Mouse (Mus musculus): ENCODE results near the gene Gna13. TPM values are rescaled to one million over a fixed set of nuclear protein-coding genes. Genes with fewer than 3 reads are reported as not detected.

The Gna13 gene
- polyA plus RNA-seq, 1 experiment from 2014 or later = 16.9 TPM

GRCm38 (mm10) chr11:109394758-109395157 is 32.1 kb downstream of the Gna13 start:
- no peaks in the 10 kb centered on the region for H3K9me3 ChIP-seq (replicated peaks)
- DNase-seq (ENCODE audit: low spot score) = no peak
- 91% methylated on average over 9 of the region's 9 CpGs for WGBS
- H3K27me3 ChIP-seq (ENCODE audit: low read depth, poor library complexity, severe bottlenecking) = no peaks in the 10 kb centered on the region
- no peak overlapping the region for H3K4me3 ChIP-seq
- peaks cover 66% of the 10 kb centered on the region for H3K36me3 ChIP-seq
- peaks cover 13% of the 10 kb centered on the region for H3K4me1 ChIP-seq
- H3K27ac ChIP-seq (replicated peaks) = no peak overlapping the region

GRCm38 (mm10) chr11:109395291-109395690 is 32.7 kb downstream of the Gna13 start:
- peaks cover 71% of the 10 kb centered on the region for H3K36me3 ChIP-seq
- H3K4me3 ChIP-seq = no peak overlapping the region
- peaks cover 13% of the 10 kb centered on the region for H3K4me1 ChIP-seq
- H3K27ac ChIP-seq (replicated peaks) = no peak overlapping the region
- H3K27me3 ChIP-seq (ENCODE audit: low read depth, poor library complexity, severe bottlenecking) = no peaks in the 10 kb centered on the region
- no peak for DNase-seq (ENCODE audit: low spot score)
- no peaks in the 10 kb centered on the region for H3K9me3 ChIP-seq (replicated peaks)
- 94% methylated on average over 9 of the region's 9 CpGs for WGBS

DNA sequence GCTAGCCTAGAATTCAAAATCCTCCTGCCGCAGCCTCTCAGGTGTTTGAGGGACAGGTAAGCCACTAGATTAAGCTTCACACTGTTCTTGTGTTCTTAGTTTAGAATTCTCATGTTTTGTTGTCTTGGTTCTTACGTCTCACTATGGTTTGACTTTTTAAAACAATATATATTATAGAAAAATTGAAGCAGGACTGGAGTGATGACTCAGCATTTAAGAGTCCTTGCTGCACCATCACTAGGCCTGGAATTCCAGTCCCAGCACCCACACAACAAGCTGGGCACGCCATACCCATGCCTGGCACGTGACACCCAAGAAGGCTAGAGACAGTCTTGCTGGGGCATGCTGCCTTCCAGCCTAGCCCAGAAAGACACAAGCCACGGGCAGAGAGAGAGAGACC is 43.8 kb downstream of the Gna13 start:
- Histone ChIP-seq H3K36me3 (0 out of 2 replicates have a peak, but pooled peaks cover 1% of the 10 kb centered on the region), H3K27ac (replicated peaks) (no peak overlapping the region), H3K27me3 (ENCODE audit: low read depth, poor library complexity, severe bottlenecking) (no peaks in the 10 kb centered on the region), H3K9me3 (replicated peaks) (no peaks in the 10 kb centered on the region), H3K4me3 (no peak overlapping the region), H3K4me1 (no peaks in the 10 kb centered on the region)
- DNase-seq (ENCODE audit: low spot score) = no peak
- 88% methylated on average over 5 of the region's 5 CpGs for WGBS

DNA sequence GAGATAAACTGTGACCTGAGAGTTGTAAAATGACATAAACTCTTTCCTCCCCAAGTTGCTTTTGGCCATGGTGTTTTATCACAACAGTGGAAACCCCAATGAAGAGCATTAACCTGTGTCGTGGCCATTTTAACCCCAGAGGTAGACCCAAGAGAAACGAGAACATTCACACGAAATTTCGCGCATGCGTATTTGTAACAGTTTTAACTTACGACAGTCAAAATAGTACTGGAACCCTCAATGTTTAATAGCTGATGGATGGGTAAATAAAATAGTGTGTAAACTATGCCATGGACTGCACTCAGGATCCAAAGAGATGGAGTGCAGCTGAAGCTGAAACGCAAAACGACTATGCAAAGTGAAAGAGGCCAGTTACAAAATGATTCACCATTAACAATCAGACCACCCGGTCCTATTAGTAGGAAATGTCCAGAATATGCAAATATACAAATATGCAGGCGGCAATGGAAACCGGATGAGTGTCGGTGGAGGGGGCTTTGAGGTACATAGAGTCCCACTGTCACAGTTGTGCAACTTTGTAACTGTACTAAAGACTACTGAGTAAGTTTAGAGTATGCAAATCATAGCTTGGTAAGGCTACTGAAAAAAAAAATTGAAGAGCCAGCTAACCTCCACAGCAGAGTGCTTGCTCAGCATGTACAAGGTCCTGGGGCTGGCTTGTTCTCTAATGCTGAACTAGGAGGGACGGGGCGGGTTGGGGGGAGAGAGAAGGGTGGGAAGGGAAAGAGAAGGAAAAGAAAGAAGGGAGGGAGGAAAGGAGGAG is 47.8 kb downstream of the Gna13 start:
- no peaks in the 10 kb centered on the region for H3K27me3 ChIP-seq (ENCODE audit: low read depth, poor library complexity, severe bottlenecking)
- H3K4me3 ChIP-seq = no peak overlapping the region
- DNase-seq (ENCODE audit: low spot score) = no peak
- no peak overlapping the region for H3K27ac ChIP-seq (replicated peaks)
- no peaks in the 10 kb centered on the region for H3K4me1 ChIP-seq
- WGBS = 93% methylated on average over 15 of the region's 15 CpGs
- no peaks in the 10 kb centered on the region for H3K36me3 ChIP-seq
- no peaks in the 10 kb centered on the region for H3K9me3 ChIP-seq (replicated peaks)

DNA sequence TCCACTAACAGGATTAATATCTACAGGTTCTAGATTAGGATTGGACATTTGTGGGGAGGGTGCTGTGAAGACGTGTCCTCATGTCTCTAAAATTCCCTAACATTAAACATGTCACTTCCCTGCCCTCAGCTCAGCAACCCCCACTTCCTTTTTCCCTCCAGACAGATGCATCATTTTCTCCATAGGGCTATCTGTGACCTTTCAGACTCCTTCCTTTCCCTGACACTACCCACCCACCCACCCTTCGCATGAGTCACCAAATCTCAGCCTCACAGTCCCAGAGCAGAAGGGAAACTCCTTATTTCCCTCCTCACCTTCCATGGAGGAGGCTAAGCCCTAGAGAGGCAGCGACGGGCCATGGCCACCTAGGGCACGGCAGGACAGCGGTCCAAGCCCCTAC is 51.0 kb downstream of the Gna13 start, which contains the start of gene 9930022D16Rik:
Gene 9930022D16Rik (plus strand): TSS at position 301 of the 400 bp plus-strand sequence.
- Histone ChIP-seq H3K27me3 (ENCODE audit: low read depth, poor library complexity, severe bottlenecking) (no peaks in the 10 kb centered on the region), H3K4me1 (no peaks in the 10 kb centered on the region), H3K36me3 (no peaks in the 10 kb centered on the region), H3K9me3 (replicated peaks) (no peaks in the 10 kb centered on the region), H3K27ac (replicated peaks) (no peak within 1 kb of the TSS; the same call in 1 of the 2 replicates), H3K4me3 (no peak within 1 kb of the TSS)
- no peak for DNase-seq (ENCODE audit: low spot score)
- 90% methylated on average over 6 of the region's 6 CpGs for WGBS

DNA sequence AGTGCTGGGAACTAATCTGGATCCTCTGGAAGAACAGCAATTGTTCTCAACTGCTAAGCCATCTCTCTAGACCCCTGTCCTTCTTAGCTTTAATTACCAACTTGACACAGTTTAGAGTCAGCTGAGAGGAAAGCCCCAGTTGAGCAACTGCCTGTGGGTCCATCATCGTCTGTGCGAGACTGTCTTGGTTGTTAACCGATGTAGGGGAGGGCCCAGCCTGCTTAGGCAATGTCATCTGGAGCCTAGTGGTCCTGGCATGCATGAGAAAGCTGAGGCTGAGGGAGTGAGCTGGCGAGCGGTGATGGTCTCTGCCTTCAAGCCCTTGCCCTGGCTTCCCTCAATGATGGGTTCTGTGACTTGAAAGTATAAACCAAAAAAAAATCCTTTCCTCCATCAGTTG is 52.2 kb downstream of the Gna13 start:
- DNase-seq (ENCODE audit: low spot score) = no peak
- Histone ChIP-seq H3K4me3 (no peak overlapping the region), H3K36me3 (no peaks in the 10 kb centered on the region), H3K9me3 (replicated peaks) (no peaks in the 10 kb centered on the region), H3K4me1 (peaks cover 1% of the 10 kb centered on the region; the same call in 1 of the 2 replicates), H3K27ac (replicated peaks) (no peak overlapping the region), H3K27me3 (ENCODE audit: low read depth, poor library complexity, severe bottlenecking) (no peaks in the 10 kb centered on the region)
- 89% methylated on average over 5 of the region's 5 CpGs for WGBS

DNA sequence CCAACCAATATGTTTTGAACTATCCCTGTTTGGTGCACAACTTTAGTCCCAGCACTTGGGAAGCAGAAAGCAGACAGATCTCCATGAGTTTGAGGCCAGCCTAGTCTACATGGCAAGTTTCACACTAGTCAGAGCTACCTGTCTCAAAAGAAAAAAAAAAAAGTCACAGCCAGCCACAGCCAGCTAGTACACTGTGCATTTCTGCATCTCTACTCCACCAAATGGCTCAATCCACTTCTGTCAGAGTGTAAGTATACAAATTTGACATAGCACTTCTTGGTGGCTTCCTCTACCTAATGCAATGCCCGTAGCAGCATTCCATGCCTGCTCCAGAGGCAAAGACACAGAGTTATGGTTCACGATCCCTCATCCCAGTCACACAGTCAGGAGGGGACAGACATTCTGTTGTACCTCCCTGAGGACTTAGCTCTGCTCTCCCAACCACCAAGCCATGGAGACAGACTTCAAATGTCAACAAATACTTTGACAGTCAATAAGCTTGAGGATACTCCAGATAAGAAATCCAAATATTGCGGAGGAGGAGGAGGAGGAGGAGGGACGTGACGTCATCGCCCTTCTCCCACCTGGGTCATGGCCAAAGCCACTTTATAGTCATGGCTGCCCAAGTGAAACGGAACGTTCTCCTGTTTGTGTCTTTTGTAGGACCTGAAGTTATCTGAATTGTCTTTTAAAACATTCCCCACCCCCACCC is 54.2 kb downstream of the Gna13 start:
- 91% methylated on average over 8 of the region's 8 CpGs for WGBS

GRCm38 (mm10) chr11:109417472-109418040 is 54.9 kb downstream of the Gna13 start:
- no peaks in the 10 kb centered on the region for H3K36me3 ChIP-seq
- peaks cover 5% of the 10 kb centered on the region; the same call in 1 of the 2 replicates for H3K4me1 ChIP-seq
- no peak for DNase-seq (ENCODE audit: low spot score)
- WGBS = 88% methylated on average over 9 of the region's 9 CpGs
- no peak overlapping the region for H3K4me3 ChIP-seq
- no peak overlapping the region for H3K27ac ChIP-seq (replicated peaks)
- no peaks in the 10 kb centered on the region for H3K27me3 ChIP-seq (ENCODE audit: low read depth, poor library complexity, severe bottlenecking)
- peaks cover 5% of the 10 kb centered on the region; the same call in 1 of the 2 replicates for H3K9me3 ChIP-seq (replicated peaks)

More for the DNA sequence above, 54.2 kb downstream of the Gna13 start:
- H3K36me3 ChIP-seq = no peaks in the 10 kb centered on the region
- DNase-seq (ENCODE audit: low spot score) = no peak
- H3K27ac ChIP-seq (replicated peaks) = no peak overlapping the region
- H3K9me3 ChIP-seq (replicated peaks) = no peaks in the 10 kb centered on the region
- peaks cover 5% of the 10 kb centered on the region; the same call in 1 of the 2 replicates for H3K4me1 ChIP-seq
- H3K4me3 ChIP-seq = no peak overlapping the region
- no peaks in the 10 kb centered on the region for H3K27me3 ChIP-seq (ENCODE audit: low read depth, poor library complexity, severe bottlenecking)

- H3K36me3 ChIP-seq = no peaks in the 10 kb centered on the region
- H3K27me3 ChIP-seq (ENCODE audit: low read depth, poor library complexity, severe bottlenecking) = no peaks in the 10 kb centered on the region
- DNase-seq (ENCODE audit: low spot score) = no peak
- no peak overlapping the region for H3K27ac ChIP-seq (replicated peaks)
- H3K4me1 ChIP-seq = peaks cover 5% of the 10 kb centered on the region; the same call in 1 of the 2 replicates
- H3K9me3 ChIP-seq (replicated peaks) = peaks cover 5% of the 10 kb centered on the region; the same call in 1 of the 2 replicates
- no peak overlapping the region for H3K4me3 ChIP-seq
- 56% methylated on average over 4 of the region's 4 CpGs for WGBS
Measured at GRCm38 (mm10) chr11:109419461-109419860, 56.8 kb downstream of the Gna13 start.

- DNase-seq (ENCODE audit: low spot score) = no peak
- peaks cover 7% of the 10 kb centered on the region for H3K4me1 ChIP-seq
- H3K27ac ChIP-seq (replicated peaks) = no peak overlapping the region
- H3K36me3 ChIP-seq = no peaks in the 10 kb centered on the region
- WGBS = 49% methylated on average over 16 of the region's 16 CpGs
- no peaks in the 10 kb centered on the region for H3K27me3 ChIP-seq (ENCODE audit: low read depth, poor library complexity, severe bottlenecking)
- no peak overlapping the region for H3K4me3 ChIP-seq
- peaks cover 5% of the 10 kb centered on the region; the same call in 1 of the 2 replicates for H3K9me3 ChIP-seq (replicated peaks)
Measured at GRCm38 (mm10) chr11:109419961-109420566, 57.4 kb downstream of the Gna13 start.

DNA sequence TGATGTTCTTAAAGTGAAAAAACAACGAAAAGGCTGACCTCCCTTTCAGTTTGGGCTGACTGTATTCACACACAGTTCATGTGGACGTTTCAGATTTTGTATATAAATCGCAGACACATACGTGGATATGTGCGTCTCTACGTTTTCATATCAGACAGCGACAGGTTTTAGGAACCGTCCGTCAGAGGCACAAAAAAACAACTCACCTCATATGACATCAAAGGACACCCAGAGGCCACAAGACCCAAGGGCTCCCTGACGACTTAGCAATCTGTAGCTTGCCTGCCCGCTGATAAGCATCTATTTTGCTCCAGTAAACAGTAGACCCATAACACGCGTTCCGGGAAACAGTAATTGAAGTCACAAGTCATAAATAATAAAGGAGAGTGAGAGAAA is 57.9 kb downstream of the Gna13 start:
- 88% methylated on average over 14 of the region's 14 CpGs for WGBS
- DNase-seq (ENCODE audit: low spot score) = no peak
- no peaks in the 10 kb centered on the region for H3K27me3 ChIP-seq (ENCODE audit: low read depth, poor library complexity, severe bottlenecking)
- no peak overlapping the region for H3K27ac ChIP-seq (replicated peaks)
- no peak overlapping the region for H3K4me3 ChIP-seq
- H3K4me1 ChIP-seq = peaks cover 11% of the 10 kb centered on the region
- H3K36me3 ChIP-seq = no peaks in the 10 kb centered on the region
- H3K9me3 ChIP-seq (replicated peaks) = peaks cover 5% of the 10 kb centered on the region; the same call in 1 of the 2 replicates

DNA sequence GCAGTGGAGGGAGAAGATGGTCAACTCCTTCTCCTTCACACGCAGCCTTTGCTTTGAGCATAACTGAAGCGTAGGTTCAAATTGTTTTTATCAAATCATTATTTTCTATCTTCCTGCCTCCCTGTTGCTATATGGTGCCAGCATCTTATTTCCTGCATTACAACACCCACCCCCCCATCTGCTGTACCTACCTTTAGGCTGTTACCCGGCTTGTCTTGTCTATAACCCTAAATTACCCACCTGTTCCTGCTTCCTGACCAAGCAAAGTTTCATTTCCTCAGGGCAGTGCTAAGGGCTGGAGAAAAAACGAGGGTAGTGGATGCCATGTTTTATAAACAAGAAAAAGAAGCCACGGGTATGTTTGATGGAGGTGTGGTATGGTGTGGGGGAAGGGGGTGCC is 58.6 kb downstream of the Gna13 start:
- H3K9me3 ChIP-seq (replicated peaks) = peaks cover 5% of the 10 kb centered on the region; the same call in 1 of the 2 replicates
- H3K4me3 ChIP-seq = no peak overlapping the region
- no peaks in the 10 kb centered on the region for H3K27me3 ChIP-seq (ENCODE audit: low read depth, poor library complexity, severe bottlenecking)
- H3K36me3 ChIP-seq = no peaks in the 10 kb centered on the region
- 84% methylated on average over 5 of the region's 5 CpGs for WGBS
- peaks cover 11% of the 10 kb centered on the region for H3K4me1 ChIP-seq
- DNase-seq (ENCODE audit: low spot score) = no peak
- H3K27ac ChIP-seq (replicated peaks) = no peak overlapping the region

Measured in midbrain, embryonic 10.5 days (tissue).